Mouse (Mus musculus) myocyte (in vitro differentiated cells): ENCODE results near the gene Angel1. TPM values are rescaled to one million over a fixed set of nuclear protein-coding genes. Genes with fewer than 3 reads are reported as not detected.
A peak's percentile ranks its signal among the peaks of the same experiment; 100 is the strongest.

Experiments used
- H3K27me3 ChIP-seq: one replicate; pipeline ENCODE4 v1.6.1; 2011; ENCODE audit not compliant: control insufficient read depth, insufficient read depth, insufficient read length
- H3K36me3 ChIP-seq: one replicate; pipeline ENCODE4 v1.6.1; 2011; ENCODE audit not compliant: control insufficient read depth, insufficient read depth
- H3K4me2 ChIP-seq: one replicate; pipeline ENCODE4 v1.6.1; 2011; ENCODE audit warnings: low read depth, control low read depth
- H3K4me3 ChIP-seq: one replicate; pipeline ENCODE4 v1.5.1; 2011; ENCODE audit warnings: mild to moderate bottlenecking, control low read depth, moderate library complexity
- H3K79me2 ChIP-seq: one replicate; pipeline ENCODE4 v1.6.1; 2011; ENCODE audit not compliant: control insufficient read depth, insufficient read depth
- H3ac ChIP-seq: one replicate; pipeline ENCODE4 v1.6.1; 2011; ENCODE audit not compliant: control insufficient read depth, insufficient read length
- CEBPB ChIP-seq: IDR thresholded peaks from 2 replicates; pipeline ENCODE4 v1.6.1; 2011; ENCODE audit warnings: mild to moderate bottlenecking, moderate library complexity; ENCODE audit not compliant: poor library complexity, insufficient read depth, severe bottlenecking
- E2F4 ChIP-seq: IDR thresholded peaks from one replicate; pipeline ENCODE4 v1.6.1; 2011; ENCODE audit warnings: mild to moderate bottlenecking, control low read depth, moderate library complexity; ENCODE audit not compliant: insufficient read depth
- MAX ChIP-seq: IDR thresholded peaks from one replicate; pipeline ENCODE4 v1.6.1; 2011; ENCODE audit warnings: low read depth, mild to moderate bottlenecking, control low read depth
- MYOD1 ChIP-seq, 3 experiments: IDR thresholded peaks; one replicate each; pipeline ENCODE4 v1.6.1; 2011; ENCODE audit warnings: control low read depth in 2 of 3, low read depth in 2 of 3, mild to moderate bottlenecking in 2 of 3, moderate library complexity in 1 of 3; ENCODE audit not compliant: insufficient read length in 2 of 3, control insufficient read depth in 1 of 3
- MYOG ChIP-seq, 3 experiments: IDR thresholded peaks; one replicate each; pipeline ENCODE4 v1.6.1; 2011; ENCODE audit warnings: control low read depth in 2 of 3, low read depth in 2 of 3, mild to moderate bottlenecking in 2 of 3; ENCODE audit not compliant: insufficient read length in 2 of 3, control insufficient read depth in 1 of 3, insufficient read depth in 1 of 3
- POLR2A ChIP-seq: IDR thresholded peaks from one replicate; pipeline ENCODE4 v1.6.1; 2011; ENCODE audit warnings: low read depth, mild to moderate bottlenecking, control low read depth, moderate library complexity; ENCODE audit not compliant: insufficient read length
- POLR2AphosphoS2 ChIP-seq: IDR thresholded peaks from one replicate; pipeline ENCODE4 v1.6.1; 2011; ENCODE audit warnings: low read depth, control low read depth; ENCODE audit not compliant: insufficient read length
- REST ChIP-seq: IDR thresholded peaks from one replicate; pipeline ENCODE4 v1.6.1; 2011; ENCODE audit warnings: mild to moderate bottlenecking, control low read depth, moderate library complexity; ENCODE audit not compliant: insufficient read depth, insufficient read length
- SRF ChIP-seq: IDR thresholded peaks from one replicate; pipeline ENCODE4 v1.6.1; 2011; ENCODE audit warnings: low read depth; ENCODE audit not compliant: control insufficient read depth, insufficient read length
- TCF12 ChIP-seq: IDR thresholded peaks from one replicate; pipeline ENCODE4 v1.6.1; 2011; ENCODE audit warnings: mild to moderate bottlenecking, control low read depth; ENCODE audit not compliant: poor library complexity, insufficient read depth, severe bottlenecking
- TCF3 ChIP-seq: IDR thresholded peaks from one replicate; pipeline ENCODE4 v1.6.1; 2011; ENCODE audit warnings: low read depth, control low read depth; ENCODE audit not compliant: insufficient read length
- USF1 ChIP-seq: IDR thresholded peaks from one replicate; pipeline ENCODE4 v1.6.1; 2011; ENCODE audit warnings: low read depth, mild to moderate bottlenecking, control low read depth, moderate library complexity
- polyA plus RNA-seq: library from polyadenylated mRNA; unstranded; fragments of >200 nt; fragmentation: generic; extraction: Trizol; gene quantifications from one replicate; pipeline ENCODE4 v1.2.1, GENCODE M21; 2012; ENCODE audit warnings: missing spikeins

Gene Angel1
- 3.0 TPM for polyA plus RNA-seq

- Histone ChIP-seq H3ac (peak within 1 kb of the TSS; percentile 1), H3K27me3 (no peaks in the 10 kb centered on the region), H3K4me3 (peak within 1 kb of the TSS; percentile 23), H3K36me3 (no peaks in the 10 kb centered on the region), H3K79me2 (no peaks in the 10 kb centered on the region), H3K4me2 (peak within 1 kb of the TSS; percentile 88)
- TF ChIP-seq TCF3, result no peak
- peak; percentile 87 for TF ChIP-seq POLR2A
- TF ChIP-seq POLR2AphosphoS2, result peak; percentile 59
Observed at GRCm38 (mm10) chr12:86726120-86726640, at the start of gene Angel1. Gene Angel1 (minus strand): TSS chr12:86726460.

- Histone ChIP-seq H3K4me2 (no peak overlapping the region), H3K27me3 (no peaks in the 10 kb centered on the region), H3ac (no peak overlapping the region), H3K4me3 (no peak overlapping the region), H3K79me2 (no peaks in the 10 kb centered on the region), H3K36me3 (no peaks in the 10 kb centered on the region)
- no peak for TF ChIP-seq TCF12
- TF ChIP-seq E2F4, result no peak
- no peak for TF ChIP-seq USF1
- TF ChIP-seq POLR2A, result no peak
- TF ChIP-seq MYOG (IDR thresholded peaks at IDR 0.05; ENCODE audit: control insufficient read depth in 1 of 3, insufficient read depth in 1 of 3, insufficient read length in 2 of 3, low read depth in 2 of 3), result no peak
- TF ChIP-seq POLR2AphosphoS2, result no peak
- no peak for TF ChIP-seq CEBPB
- no peak for TF ChIP-seq REST
- TF ChIP-seq MYOD1 (IDR thresholded peaks at IDR 0.05; ENCODE audit: control insufficient read depth in 1 of 3, insufficient read length in 2 of 3, low read depth in 2 of 3), result no peak
- no peak for TF ChIP-seq TCF3
- no peak for TF ChIP-seq MAX
- TF ChIP-seq SRF, result no peak
Observed at GRCm38 (mm10) chr12:86775561-86776280, 49.5 kb upstream of the Angel1 start.

GRCm38 (mm10) chr12:86772551-86772950, 46.3 kb upstream of the Angel1 start:
- Histone ChIP-seq H3K4me2 (no peak overlapping the region), H3K4me3 (no peak overlapping the region), H3K36me3 (no peaks in the 10 kb centered on the region), H3K27me3 (no peaks in the 10 kb centered on the region), H3K79me2 (no peaks in the 10 kb centered on the region), H3ac (no peak overlapping the region)
- TF ChIP-seq SRF (no peak), MYOG (IDR thresholded peaks at IDR 0.05; ENCODE audit: control insufficient read depth in 1 of 3, insufficient read depth in 1 of 3, insufficient read length in 2 of 3, low read depth in 2 of 3) (no peak), E2F4 (no peak), REST (no peak), MAX (no peak), USF1 (no peak), CEBPB (no peak), TCF12 (no peak), POLR2A (no peak), POLR2AphosphoS2 (no peak), TCF3 (no peak)

GRCm38 (mm10) chr12:86771823-86772427, 45.7 kb upstream of the Angel1 start:
- TF ChIP-seq POLR2AphosphoS2, result no peak
- TF ChIP-seq TCF12, result no peak
- TF ChIP-seq MAX, result no peak
- TF ChIP-seq POLR2A, result no peak
- no peak for TF ChIP-seq MYOD1 (IDR thresholded peaks at IDR 0.05; ENCODE audit: control insufficient read depth in 1 of 3, insufficient read length in 2 of 3, low read depth in 2 of 3)
- no peak for TF ChIP-seq TCF3
- no peak for TF ChIP-seq E2F4
- no peak for TF ChIP-seq USF1
- no peak for TF ChIP-seq MYOG (IDR thresholded peaks at IDR 0.05; ENCODE audit: control insufficient read depth in 1 of 3, insufficient read depth in 1 of 3, insufficient read length in 2 of 3, low read depth in 2 of 3)
- no peak for TF ChIP-seq CEBPB
- no peak for TF ChIP-seq SRF
- H3K4me2 ChIP-seq, result peak overlapping the region; percentile 39
- H3K36me3 ChIP-seq, result no peaks in the 10 kb centered on the region
- no peaks in the 10 kb centered on the region for H3K79me2 ChIP-seq
- no peak overlapping the region for H3K4me3 ChIP-seq
- no peaks in the 10 kb centered on the region for H3K27me3 ChIP-seq
- H3ac ChIP-seq, result no peak overlapping the region
